Mouse (Mus musculus): ENCODE data around the gene Olfr55. TPM values are rescaled to one million over a fixed set of nuclear protein-coding genes. Genes with fewer than 3 reads are reported as not detected.
"Not testable (repeated sequence)": the region's sequence is repeated elsewhere in the genome, so short reads cannot be mapped to it uniquely, and the experiment has no call there.

The Olfr55 gene
- polyA plus RNA-seq (2014; fragmentation: Nextera tagmentation; extraction: Ambion mirVana) = not detected in 2 replicates

- H3K4me3 ChIP-seq (ENCODE audit: low read depth, low read length); DNase-seq (ENCODE audit: low spot score); H3K9me3 ChIP-seq (ENCODE audit: control insufficient read depth, low read length); H3K27me3 ChIP-seq (replicated peaks; ENCODE audit: control insufficient read depth, insufficient read depth, low read length); H3K36me3 ChIP-seq (ENCODE audit: control insufficient read depth, insufficient read depth, low read length); H3K9ac ChIP-seq (ENCODE audit: low read length); ATAC-seq (replicated peaks; ENCODE audit: low FRiP score, low TSS enrichment, low read depth); H3K4me2 ChIP-seq (ENCODE audit: low read length); H3K4me1 ChIP-seq (replicated peaks; ENCODE audit: control insufficient read depth, insufficient read depth, low read length); H3K27ac ChIP-seq (ENCODE audit: low read depth): not testable (repeated sequence)
- WGBS = 73% methylated on average over 1 of the region's 1 CpGs
These were observed at the start of gene Olfr55 for GRCm38 (mm10) chr17:33168147-33168546. TSS of gene Olfr55 (plus strand) at chr17:33168447.

GRCm38 (mm10) chr17:33124546-33124945 lies 43.7 kb upstream of the Olfr55 start:
- no peak overlapping the region for H3K4me3 ChIP-seq (ENCODE audit: low read depth, low read length)
- H3K9ac ChIP-seq (ENCODE audit: low read length) = no peak overlapping the region

GRCm38 (mm10) chr17:33126257-33126656 lies 42.0 kb upstream of the Olfr55 start:
- Histone ChIP-seq H3K36me3 (ENCODE audit: control insufficient read depth, insufficient read depth, low read length) (no peaks in the 10 kb centered on the region), H3K4me3 (ENCODE audit: low read depth, low read length) (no peak overlapping the region), H3K27me3 (replicated peaks; ENCODE audit: control insufficient read depth, insufficient read depth, low read length) (no peaks in the 10 kb centered on the region), H3K4me2 (ENCODE audit: low read length) (no peak overlapping the region), H3K9me3 (ENCODE audit: control insufficient read depth, low read length) (no peaks in the 10 kb centered on the region), H3K27ac (ENCODE audit: low read depth) (no peak overlapping the region), H3K9ac (ENCODE audit: low read length) (no peak overlapping the region), H3K4me1 (replicated peaks; ENCODE audit: control insufficient read depth, insufficient read depth, low read length) (no peaks in the 10 kb centered on the region)
- no peak for DNase-seq (ENCODE audit: low spot score)
- 55% methylated on average over 2 of the region's 2 CpGs for WGBS
- no peak for ATAC-seq (replicated peaks; ENCODE audit: low FRiP score, low TSS enrichment, low read depth)

More at GRCm38 (mm10) chr17:33124546-33124945, 43.7 kb upstream of the Olfr55 start:
- H3K9me3 ChIP-seq (ENCODE audit: control insufficient read depth, low read length) = no peaks in the 10 kb centered on the region
- H3K27ac ChIP-seq (ENCODE audit: low read depth) = no peak overlapping the region
- no peaks in the 10 kb centered on the region for H3K4me1 ChIP-seq (replicated peaks; ENCODE audit: control insufficient read depth, insufficient read depth, low read length)
- DNase-seq (ENCODE audit: low spot score) (no peak), ATAC-seq (replicated peaks; ENCODE audit: low FRiP score, low TSS enrichment, low read depth) (no peak)
- no peaks in the 10 kb centered on the region for H3K27me3 ChIP-seq (replicated peaks; ENCODE audit: control insufficient read depth, insufficient read depth, low read length)
- H3K4me2 ChIP-seq (ENCODE audit: low read length) = no peak overlapping the region
- H3K36me3 ChIP-seq (ENCODE audit: control insufficient read depth, insufficient read depth, low read length) = no peaks in the 10 kb centered on the region

- WGBS = 74% methylated on average over 18 of the region's 18 CpGs
- H3K4me1 ChIP-seq (replicated peaks; ENCODE audit: control insufficient read depth, insufficient read depth, low read length) = no peaks in the 10 kb centered on the region
- H3K4me2 ChIP-seq (ENCODE audit: low read length) = no peak within 1 kb of the TSS
- no peak within 1 kb of the TSS for H3K27ac ChIP-seq (ENCODE audit: low read depth)
- no peaks in the 10 kb centered on the region for H3K27me3 ChIP-seq (replicated peaks; ENCODE audit: control insufficient read depth, insufficient read depth, low read length)
- no peak within 1 kb of the TSS for H3K4me3 ChIP-seq (ENCODE audit: low read depth, low read length)
- no peak within 1 kb of the TSS for H3K9ac ChIP-seq (ENCODE audit: low read length)
- no peak for DNase-seq (ENCODE audit: low spot score)
- H3K9me3 ChIP-seq (ENCODE audit: control insufficient read depth, low read length) = no peaks in the 10 kb centered on the region
- no peaks in the 10 kb centered on the region for H3K36me3 ChIP-seq (ENCODE audit: control insufficient read depth, insufficient read depth, low read length)
- no peak for ATAC-seq (replicated peaks; ENCODE audit: low FRiP score, low TSS enrichment, low read depth)
These were observed 28.9 kb upstream of the Olfr55 start, which contains the start of gene Morc2b for GRCm38 (mm10) chr17:33139261-33139820. TSS of gene Morc2b (minus strand) at chr17:33139683.

- DNase-seq (ENCODE audit: low spot score); H3K9me3 ChIP-seq (ENCODE audit: control insufficient read depth, low read length); H3K4me2 ChIP-seq (ENCODE audit: low read length); ATAC-seq (replicated peaks; ENCODE audit: low FRiP score, low TSS enrichment, low read depth); H3K36me3 ChIP-seq (ENCODE audit: control insufficient read depth, insufficient read depth, low read length); H3K4me1 ChIP-seq (replicated peaks; ENCODE audit: control insufficient read depth, insufficient read depth, low read length); H3K9ac ChIP-seq (ENCODE audit: low read length); H3K27me3 ChIP-seq (replicated peaks; ENCODE audit: control insufficient read depth, insufficient read depth, low read length); H3K27ac ChIP-seq (ENCODE audit: low read depth); H3K4me3 ChIP-seq (ENCODE audit: low read depth, low read length): not testable (repeated sequence)
- WGBS = no CpG with 5 or more reads among the region's 2 CpGs
These were observed 22.8 kb downstream of the Olfr55 start, which contains the start of gene Olfr239 for GRCm38 (mm10) chr17:33191002-33191401. TSS of gene Olfr239 (plus strand) at chr17:33191302.

GRCm38 (mm10) chr17:33221590-33221989 lies 53.3 kb downstream of the Olfr55 start, which contains the start of gene Olfr1564:
TSS of gene Olfr1564 (minus strand) at chr17:33221690.
- H3K27me3 ChIP-seq (replicated peaks; ENCODE audit: control insufficient read depth, insufficient read depth, low read length) = no peaks in the 10 kb centered on the region
- no peak within 1 kb of the TSS for H3K9ac ChIP-seq (ENCODE audit: low read length)
- no peak within 1 kb of the TSS for H3K27ac ChIP-seq (ENCODE audit: low read depth)
- no peaks in the 10 kb centered on the region for H3K4me1 ChIP-seq (replicated peaks; ENCODE audit: control insufficient read depth, insufficient read depth, low read length)
- no peak for ATAC-seq (replicated peaks; ENCODE audit: low FRiP score, low TSS enrichment, low read depth)
- 0 out of 2 replicates have a peak, but pooled peaks cover 2% of the 10 kb centered on the region for H3K9me3 ChIP-seq (ENCODE audit: control insufficient read depth, low read length)
- DNase-seq (ENCODE audit: low spot score) = no peak
- no peak within 1 kb of the TSS for H3K4me2 ChIP-seq (ENCODE audit: low read length)
- no peaks in the 10 kb centered on the region for H3K36me3 ChIP-seq (ENCODE audit: control insufficient read depth, insufficient read depth, low read length)
- no peak within 1 kb of the TSS for H3K4me3 ChIP-seq (ENCODE audit: low read depth, low read length)
- WGBS = 85% methylated on average over 2 of the region's 2 CpGs

Other genes starting within 250 kb of the Olfr55 start
- 17.8 and 19.9 TPM in 2 replicates for gene Cyp4f13, start 221.0 kb upstream of the Olfr55 start, polyA plus RNA-seq (2014; fragmentation: Nextera tagmentation; extraction: Ambion mirVana)
- 13.1 and 14.9 TPM in 2 replicates for gene Zfp472, start 202.6 kb upstream of the Olfr55 start, polyA plus RNA-seq (2014; fragmentation: Nextera tagmentation; extraction: Ambion mirVana)
- gene Zfp952, start 175.3 kb upstream of the Olfr55 start, polyA plus RNA-seq (2014; fragmentation: Nextera tagmentation; extraction: Ambion mirVana) = 8.5 and 12.9 TPM in 2 replicates
- gene Zfp763, start 135.0 kb upstream of the Olfr55 start, polyA plus RNA-seq (2014; fragmentation: Nextera tagmentation; extraction: Ambion mirVana) = 12.6 and 16.1 TPM in 2 replicates
- gene 4921501E09Rik, start 100.4 kb upstream of the Olfr55 start, polyA plus RNA-seq (2014; fragmentation: Nextera tagmentation; extraction: Ambion mirVana) = not detected in 2 replicates
- 6.6 and 7.1 TPM in 2 replicates for gene Zfp563, start 79.1 kb upstream of the Olfr55 start, polyA plus RNA-seq (2014; fragmentation: Nextera tagmentation; extraction: Ambion mirVana)
- gene Morc2b, start 28.8 kb upstream of the Olfr55 start, polyA plus RNA-seq (2014; fragmentation: Nextera tagmentation; extraction: Ambion mirVana) = not detected in 2 replicates
- not detected in 2 replicates for gene Olfr239, start 22.9 kb downstream of the Olfr55 start, polyA plus RNA-seq (2014; fragmentation: Nextera tagmentation; extraction: Ambion mirVana)
- gene Olfr1564, start 53.2 kb downstream of the Olfr55 start, polyA plus RNA-seq (2014; fragmentation: Nextera tagmentation; extraction: Ambion mirVana) = not detected in 2 replicates
- gene Zfp955a, start 86.7 kb downstream of the Olfr55 start, polyA plus RNA-seq (2014; fragmentation: Nextera tagmentation; extraction: Ambion mirVana) = 16.8 and 18.0 TPM in 2 replicates
- gene Olfr63, start 96.2 kb downstream of the Olfr55 start, polyA plus RNA-seq (2014; fragmentation: Nextera tagmentation; extraction: Ambion mirVana) = 0.04 TPM in 1 of 2 replicates, not detected in the other
- 8.2 and 9.6 TPM in 2 replicates for gene Zfp955b, start 121.1 kb downstream of the Olfr55 start, polyA plus RNA-seq (2014; fragmentation: Nextera tagmentation; extraction: Ambion mirVana)
- gene Zfp81, start 190.4 kb downstream of the Olfr55 start, polyA plus RNA-seq (2014; fragmentation: Nextera tagmentation; extraction: Ambion mirVana) = 10.8 and 14.6 TPM in 2 replicates
- 15.0 and 16.7 TPM in 2 replicates for gene Zfp101, start 226.2 kb downstream of the Olfr55 start, polyA plus RNA-seq (2014; fragmentation: Nextera tagmentation; extraction: Ambion mirVana)

All from intestine, embryonic 14.5 days (tissue).